Comparison of ENCODE assay signal across 8 mouse cellular contexts in genomic region chr17:47174748-47175215, GRCm38 (mm10).
A peak's percentile ranks its signal among the peaks of the same experiment; 100 is the strongest.
DNase-seq lines count a peak whose midpoint lies in the region; ATAC-seq and TF ChIP-seq lines count a peak whose summit lies in the region.

No protein-coding gene starts in this region.

- no peaks in the 10 kb centered on the region for H3K9me3 ChIP-seq in limb, embryonic 14.5 days (ENCODE audit: control insufficient read depth, low read length)
- H3K9me3 ChIP-seq in limb, embryonic 10.5 days (replicated peaks), result no peaks in the 10 kb centered on the region
- H3K9me3 ChIP-seq in forebrain, embryonic 11.5 days (ENCODE audit: control insufficient read depth, low read length), result no peaks in the 10 kb centered on the region

- peaks cover 6% of the 10 kb centered on the region; the same call in 1 of the 2 replicates for H3K36me3 ChIP-seq in limb, embryonic 14.5 days (ENCODE audit: control insufficient read depth, insufficient read depth, low read length)
- peaks cover 6% of the 10 kb centered on the region for H3K36me3 ChIP-seq in limb, embryonic 10.5 days
- H3K36me3 ChIP-seq in forebrain, embryonic 11.5 days (ENCODE audit: control insufficient read depth, insufficient read depth, low read length), result no peaks in the 10 kb centered on the region

- H3K4me2 ChIP-seq in limb, embryonic 14.5 days (replicated peaks; ENCODE audit: low read depth, low read length, severe bottlenecking), result no peak overlapping the region
- no peak overlapping the region for H3K4me2 ChIP-seq in forebrain, embryonic 11.5 days (ENCODE audit: low read depth, low read length, severe bottlenecking)

- DNase-seq in limb, embryonic 14.5 days (ENCODE audit: low spot score), result peak; percentile 47
- DNase-seq in limb, embryonic 10.5 days (ENCODE audit: low spot score), result no peak
- DNase-seq in frontal cortex, postnatal 25 days (ENCODE audit: low spot score in 2 of 2), result peak; percentile 38 to 44
- DNase-seq in left cerebral cortex, postnatal 4 days, result peak; percentile 67
- peak; percentile 59 to 87 for DNase-seq in urinary bladder, postnatal 36 days (ENCODE audit: low spot score in 2 of 2)
- no peak for DNase-seq in forebrain, embryonic 11.5 days (ENCODE audit: low spot score)

- no peaks in the 10 kb centered on the region for H3K27me3 ChIP-seq in limb, embryonic 14.5 days (ENCODE audit: control insufficient read depth, insufficient read depth, low read length)
- no peaks in the 10 kb centered on the region for H3K27me3 ChIP-seq in limb, embryonic 10.5 days (ENCODE audit: low read depth, poor library complexity, severe bottlenecking)
- H3K27me3 ChIP-seq in forebrain, embryonic 11.5 days (ENCODE audit: control insufficient read depth, insufficient read depth, low read length), result no peaks in the 10 kb centered on the region

- H3K4me1 ChIP-seq in limb, embryonic 14.5 days (ENCODE audit: control insufficient read depth, insufficient read depth, low read length), result peaks cover 24% of the 10 kb centered on the region
- H3K4me1 ChIP-seq in limb, embryonic 10.5 days, result peaks cover 29% of the 10 kb centered on the region
- no peaks in the 10 kb centered on the region for H3K4me1 ChIP-seq in forebrain, embryonic 11.5 days (replicated peaks; ENCODE audit: control insufficient read depth, insufficient read depth, low read length)

- intact Hi-C loops in left cerebral cortex, postnatal 4 days (cut with DNase I), result no loop called here

- no peak for TF ChIP-seq POLR2A in limb, embryonic 14.5 days (IDR thresholded peaks at IDR 0.05; ENCODE audit: borderline replicate concordance, extremely low read depth, insufficient read depth, insufficient read length)

- no peak overlapping the region for H3K4me3 ChIP-seq in limb, embryonic 14.5 days (replicated peaks; ENCODE audit: low read length)
- H3K4me3 ChIP-seq in limb, embryonic 10.5 days, result no peak overlapping the region
- H3K4me3 ChIP-seq in forebrain, embryonic 11.5 days (ENCODE audit: low read depth, low read length), result no peak overlapping the region

- WGBS in limb, embryonic 14.5 days, result 71% methylated on average over 12 of the region's 12 CpGs
- WGBS in limb, embryonic 10.5 days, result 68% methylated on average over 12 of the region's 12 CpGs
- 83% methylated on average over 12 of the region's 12 CpGs for WGBS in forebrain, embryonic 11.5 days

- no peak overlapping the region for H3K27ac ChIP-seq in limb, embryonic 14.5 days (replicated peaks; ENCODE audit: low read depth, low read length)
- no peak overlapping the region for H3K27ac ChIP-seq in limb, embryonic 10.5 days
- H3K27ac ChIP-seq in forebrain, embryonic 11.5 days (ENCODE audit: low read depth, low read length), result no peak overlapping the region

- ATAC-seq in limb, embryonic 14.5 days (ENCODE audit: low FRiP score, low read depth), result no peak
- ATAC-seq in hematopoietic stem cell, adult 5-6 weeks (replicated peaks in 1 of 2; ENCODE audit: insufficient read depth in 1 of 2, low FRiP score in 2 of 2, low TSS enrichment in 1 of 2, low read depth in 1 of 2, poor library complexity in 2 of 2, severe bottlenecking in 2 of 2), result peak; percentile 82 to 87
- peak; percentile 82 for ATAC-seq in monocyte, adult 5-6 weeks (replicated peaks; ENCODE audit: insufficient number of reproducible peaks, low FRiP score, low TSS enrichment, poor library complexity, severe bottlenecking)
- no peak for ATAC-seq in forebrain, embryonic 11.5 days (replicated peaks; ENCODE audit: low FRiP score)

- H3K9ac ChIP-seq in limb, embryonic 14.5 days (ENCODE audit: low read depth, low read length, severe bottlenecking), result no peak overlapping the region
- no peak overlapping the region for H3K9ac ChIP-seq in forebrain, embryonic 11.5 days (ENCODE audit: low read length)

Comparison
In these comparisons a context has a peak if more than half of its experiments do, and no peak if none do; other contexts are left out.
1. DNase-seq: peak in limb, embryonic 14.5 days (single experiment), frontal cortex, postnatal 25 days (2 of 2), left cerebral cortex, postnatal 4 days (single experiment) and urinary bladder, postnatal 36 days (2 of 2); none in limb, embryonic 10.5 days (single experiment) and forebrain, embryonic 11.5 days (single experiment).
2. ATAC-seq: peak in hematopoietic stem cell, adult 5-6 weeks (2 of 2) and monocyte, adult 5-6 weeks (single experiment); none in limb, embryonic 14.5 days (single experiment) and forebrain, embryonic 11.5 days (single experiment).